Mouse (Mus musculus): ENCODE data around the gene Pnkd.
"Not testable (repeated sequence)": the region's sequence is repeated elsewhere in the genome, so short reads cannot be mapped to it uniquely, and the experiment has no call there.

DNA sequence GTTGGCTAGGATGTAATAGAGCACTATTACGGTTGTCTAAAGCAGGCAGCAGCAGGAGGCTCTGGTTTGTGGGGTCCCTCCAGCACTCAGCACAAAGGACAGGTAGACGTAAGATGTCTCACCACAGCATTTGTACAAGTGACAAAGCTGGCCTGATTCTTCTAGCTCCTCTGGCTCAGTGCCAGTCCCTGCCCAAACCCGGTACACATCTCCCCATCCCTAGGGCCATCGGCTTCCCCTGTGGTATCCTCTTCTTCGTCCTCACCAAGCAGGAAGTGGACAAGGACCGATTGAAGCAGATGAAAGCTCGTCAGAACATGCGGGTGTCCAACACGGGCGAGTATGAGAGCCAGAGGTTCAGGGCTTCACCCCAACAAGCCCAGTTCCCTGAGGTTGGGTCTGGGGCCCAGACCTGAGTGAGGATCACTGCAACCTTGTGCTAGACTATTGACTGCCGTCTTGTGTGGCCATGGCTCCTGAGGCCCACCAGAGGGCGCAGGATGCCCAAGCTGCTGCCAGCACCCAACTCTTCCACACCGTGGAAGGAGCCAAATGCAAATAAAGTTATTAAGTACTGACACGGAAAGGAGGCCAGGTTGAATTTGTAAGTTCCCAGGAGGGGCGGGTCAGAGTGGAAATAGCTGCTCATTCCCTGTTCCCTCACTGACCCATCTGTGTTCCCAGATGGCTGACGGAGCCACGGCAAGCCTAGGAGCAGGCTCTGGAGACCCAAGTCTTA, 2.3 kb downstream of the Pnkd start:
- TF ChIP-seq CTCF (IDR thresholded peaks at IDR 0.05; ENCODE audit: borderline replicate concordance, control insufficient read depth, extremely low read depth, insufficient read depth, low read length, poor library complexity); POLR2A (IDR thresholded peaks at IDR 0.05; ENCODE audit: control insufficient read depth, extremely low read depth, insufficient read depth, low read length, poor library complexity): not testable (repeated sequence)

All from thymus, adult 2 months (tissue).